Mouse (Mus musculus) hindbrain, embryonic 14.5 days (tissue): ENCODE measurements around the gene Olfr213. TPM values are rescaled to one million over a fixed set of nuclear protein-coding genes. Genes with fewer than 3 reads are reported as not detected.

Experiments used
- ATAC-seq: fragments of 200-750 bp; cut with Nextera tagmentation; 2 replicates; pipeline ENCODE4 v1.8.0; 2017; ENCODE audit warnings: moderate number of reproducible peaks, mild to moderate bottlenecking, moderate TSS enrichment, moderate library complexity; ENCODE audit not compliant: low FRiP score
- DNase-seq: peaks from one replicate; pipeline ENCODE4 v3.0.0-alpha.2; 2015; ENCODE audit warnings: low spot score
- H3K27ac ChIP-seq: fragments of 300-500 bp; sonication (generic); 2 replicates; pipeline ENCODE4 v1.5.1; 2014; ENCODE audit warnings: mild to moderate bottlenecking, moderate library complexity
- H3K27me3 ChIP-seq: fragments of 300-500 bp; sonication (generic); 2 replicates; pipeline ENCODE4 v1.6.1; 2014; ENCODE audit warnings: mild to moderate bottlenecking, low read length, mixed read lengths; ENCODE audit not compliant: control insufficient read depth, insufficient read depth
- H3K36me3 ChIP-seq: fragments of 300-500 bp; sonication (generic); replicated peaks from 2 replicates; pipeline ENCODE4 v1.6.1; 2014; ENCODE audit not compliant: control insufficient read depth, insufficient read depth
- H3K4me1 ChIP-seq: fragments of 300-500 bp; sonication (generic); replicated peaks from 2 replicates; pipeline ENCODE4 v1.6.1; 2014; ENCODE audit warnings: antibody characterized with exemption, low read length, mixed read lengths; ENCODE audit not compliant: control insufficient read depth, insufficient read depth
- H3K4me2 ChIP-seq: fragments of 300-500 bp; sonication (generic); replicated peaks from 2 replicates; pipeline ENCODE4 v1.6.1; 2014; ENCODE audit warnings: mild to moderate bottlenecking, moderate library complexity
- H3K4me3 ChIP-seq: fragments of 300-500 bp; sonication (generic); replicated peaks from 2 replicates; pipeline ENCODE4 v1.5.1; 2014; ENCODE audit warnings: mild to moderate bottlenecking, low read length
- H3K9ac ChIP-seq: fragments of 300-500 bp; sonication (generic); 2 replicates; pipeline ENCODE4 v1.6.1; 2014
- H3K9me3 ChIP-seq: fragments of 300-500 bp; sonication (generic); 2 replicates; pipeline ENCODE4 v1.6.1; 2016; ENCODE audit warnings: low read length; ENCODE audit not compliant: control insufficient read depth
- WGBS: fragments of 180-500 bp; shearing (Covaris S2); extraction: QIAGEN DNeasy Blood & Tissue Kit; methylation state at CpG from one replicate; pipeline ENCODE4 v1.1.7; 2014; 5-methylcytosine and 5-hydroxymethylcytosine counted together
- polyA plus RNA-seq: library from polyadenylated mRNA; unstranded; fragments of >200 nt; fragmentation: Nextera tagmentation; extraction: Ambion mirVana; gene quantifications from 2 replicates; pipeline ENCODE4 v1.2.1, GENCODE M21; 2014

Gene Olfr213
- polyA plus RNA-seq, 1 experiment from 2014 or later: not detected

DNA sequence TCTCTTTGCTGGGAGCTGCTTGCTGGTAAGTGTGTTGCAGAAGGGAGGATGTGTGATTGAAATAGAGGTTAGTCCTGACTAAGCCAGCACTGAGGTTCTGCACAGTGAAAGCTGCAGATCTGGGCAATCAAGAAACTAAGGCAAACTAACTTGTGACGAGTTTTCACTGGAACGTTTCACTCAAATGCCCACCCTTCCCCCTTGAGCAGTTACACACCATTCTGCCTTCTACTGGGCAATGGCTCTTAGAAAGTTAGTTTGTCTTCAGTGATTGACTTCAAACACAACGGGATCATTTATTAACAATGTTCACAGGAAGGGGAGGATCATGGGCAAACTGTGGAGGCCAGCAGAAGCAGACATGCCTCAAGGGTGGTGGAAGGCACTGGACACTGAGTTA is 16.7 kb downstream of the Olfr213 start:
- H3K27ac ChIP-seq: no peak overlapping the region
- no peaks in the 10 kb centered on the region for H3K4me1 ChIP-seq
- H3K27me3 ChIP-seq: no peaks in the 10 kb centered on the region
- no peak overlapping the region for H3K4me2 ChIP-seq
- ATAC-seq (no peak), DNase-seq (no peak)
- WGBS: 80% methylated on average over 3 of the region's 3 CpGs
- H3K4me3 ChIP-seq: no peak overlapping the region
- no peaks in the 10 kb centered on the region for H3K9me3 ChIP-seq
- no peak overlapping the region for H3K9ac ChIP-seq
- no peaks in the 10 kb centered on the region for H3K36me3 ChIP-seq

DNA sequence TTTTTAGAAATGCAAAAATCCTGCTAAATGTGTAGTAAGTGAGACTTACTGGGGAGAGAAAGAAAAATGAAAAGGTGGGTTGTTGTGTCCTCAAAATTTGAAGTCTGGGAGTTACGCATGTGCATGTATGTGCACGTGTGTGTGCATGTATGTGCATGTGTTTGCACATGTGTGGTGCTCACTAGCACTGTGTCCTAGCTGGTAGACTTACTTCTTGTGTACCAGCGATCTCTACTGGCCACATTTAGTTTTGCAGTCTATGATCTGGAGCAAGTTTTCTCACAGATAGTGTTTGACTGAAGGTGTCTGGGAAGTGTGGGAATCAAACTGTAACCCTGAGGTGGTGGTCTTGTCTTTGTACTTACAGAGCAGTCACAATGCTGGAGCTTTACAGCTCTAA is 31.6 kb downstream of the Olfr213 start:
- ATAC-seq: no peak
- 36% methylated on average over 3 of the region's 3 CpGs for WGBS
- H3K27me3 ChIP-seq: no peaks in the 10 kb centered on the region

DNA sequence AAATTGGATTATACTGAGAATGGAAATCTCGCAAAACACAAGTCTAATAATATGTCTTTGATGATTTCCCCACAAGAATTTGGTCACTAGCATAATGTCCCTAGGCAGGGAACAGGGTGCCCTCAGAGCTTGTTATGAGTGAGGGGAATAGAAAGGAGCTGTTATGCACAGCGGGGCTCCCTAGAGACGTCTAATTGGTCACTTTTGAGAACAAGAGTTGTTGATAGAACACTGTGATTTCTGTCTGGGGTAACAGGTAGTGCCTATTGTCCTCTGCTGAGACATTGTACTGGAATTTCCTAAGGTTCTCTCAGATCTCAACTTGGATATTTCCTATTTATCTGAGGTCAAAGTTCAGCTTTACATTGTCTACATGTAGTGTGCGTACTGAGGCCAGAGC is 45.8 kb downstream of the Olfr213 start, which contains the start of gene Olfr215:
Olfr215 (minus strand) TSS at position 101 of the 400 bp plus-strand sequence.
- Histone ChIP-seq H3K27me3 (no peaks in the 10 kb centered on the region), H3K4me3 (no peak within 1 kb of the TSS), H3K27ac (no peak within 1 kb of the TSS), H3K9me3 (no peaks in the 10 kb centered on the region), H3K4me1 (no peaks in the 10 kb centered on the region), H3K4me2 (no peak within 1 kb of the TSS), H3K36me3 (no peaks in the 10 kb centered on the region), H3K9ac (no peak within 1 kb of the TSS)
- ATAC-seq: no peak
- DNase-seq: no peak
- 63% methylated on average over 4 of the region's 4 CpGs for WGBS

More for the DNA sequence above, 31.6 kb downstream of the Olfr213 start:
- Histone ChIP-seq H3K9me3 (no peaks in the 10 kb centered on the region), H3K4me2 (no peak overlapping the region), H3K9ac (no peak overlapping the region), H3K36me3 (no peaks in the 10 kb centered on the region), H3K4me3 (no peak overlapping the region), H3K4me1 (no peaks in the 10 kb centered on the region), H3K27ac (no peak overlapping the region)
- peak; percentile 72 for DNase-seq

Other genes with a start within 250 kb of the Olfr213 start
- gene March8, start 200.4 kb upstream of the Olfr213 start, polyA plus RNA-seq: 69.4 and 74.3 TPM in 2 replicates
- gene Alox5, start 77.3 kb upstream of the Olfr213 start, polyA plus RNA-seq: 0.31 and 0.80 TPM in 2 replicates
- not detected in 2 replicates for gene Olfr211, start 49.4 kb upstream of the Olfr213 start, polyA plus RNA-seq
- gene Olfr212, start 31.9 kb upstream of the Olfr213 start, polyA plus RNA-seq: not detected in 2 replicates
- 0.29 and 0.46 TPM in 2 replicates for gene Gm5580, start 12.7 kb downstream of the Olfr213 start, polyA plus RNA-seq
- not detected in 2 replicates for gene Olfr214, start 15.8 kb downstream of the Olfr213 start, polyA plus RNA-seq
- not detected in 2 replicates for gene Olfr215, start 45.7 kb downstream of the Olfr213 start, polyA plus RNA-seq
- gene Zfp422, start 90.5 kb downstream of the Olfr213 start, polyA plus RNA-seq: 138 and 146 TPM in 2 replicates
- gene Depp1, start 112.2 kb downstream of the Olfr213 start, polyA plus RNA-seq: 8.2 and 8.7 TPM in 2 replicates
- gene Rassf4, start 135.5 kb downstream of the Olfr213 start, polyA plus RNA-seq: 30.3 and 33.1 TPM in 2 replicates
- 1.5 and 3.1 TPM in 2 replicates for gene Tmem72, start 178.5 kb downstream of the Olfr213 start, polyA plus RNA-seq